In the genomic region with DNA sequence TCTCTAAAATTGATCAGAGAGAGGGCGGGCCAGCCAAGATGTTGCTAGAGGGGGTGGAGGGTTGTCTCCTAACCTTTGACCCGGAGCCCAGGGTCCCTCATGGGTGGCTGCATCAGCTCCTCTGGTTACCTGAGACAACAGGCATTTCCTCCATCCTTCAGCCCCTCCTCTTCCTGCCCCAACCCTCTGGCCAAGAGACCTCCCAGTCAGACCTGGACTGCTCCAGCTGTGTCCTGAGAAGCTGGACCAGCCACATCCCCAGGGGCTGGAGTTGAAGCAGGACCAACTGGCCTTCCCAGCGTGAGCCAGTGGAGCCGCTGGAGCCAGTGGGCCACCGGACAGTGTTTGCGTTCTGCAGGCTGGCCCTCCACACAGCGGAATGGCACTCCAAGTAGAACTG, we compare ENCODE assay signal across 8 mouse cellular contexts. TPM values are rescaled to one million over a fixed set of nuclear protein-coding genes. Genes with fewer than 3 reads are reported as not detected.
A peak's percentile ranks its signal among the peaks of the same experiment; 100 is the strongest.
DNase-seq lines count a peak whose midpoint lies in the region; ATAC-seq and TF ChIP-seq lines count a peak whose summit lies in the region.

A gene (plus strand): TSS at position 194 of the 400 bp plus-strand sequence.

- H3K4me1 ChIP-seq in hindbrain, postnatal 0 days (ENCODE audit: insufficient read depth, low read length), result peaks cover 14% of the 10 kb centered on the region
- H3K4me1 ChIP-seq in limb, embryonic 10.5 days, result peaks cover 53% of the 10 kb centered on the region
- H3K4me1 ChIP-seq in neural tube, embryonic 14.5 days (ENCODE audit: control insufficient read depth, insufficient read depth, low read length), result peaks cover 11% of the 10 kb centered on the region

- peak within 1 kb of the TSS; percentile 54 for H3K4me3 ChIP-seq in hindbrain, postnatal 0 days (ENCODE audit: low read length)
- H3K4me3 ChIP-seq in limb, embryonic 10.5 days, result peak within 1 kb of the TSS; percentile 73
- peak within 1 kb of the TSS; percentile 41 for H3K4me3 ChIP-seq in neural tube, embryonic 14.5 days (ENCODE audit: low read depth, low read length)

- no peaks in the 10 kb centered on the region for H3K36me3 ChIP-seq in hindbrain, postnatal 0 days (ENCODE audit: insufficient read depth, low read length)
- H3K36me3 ChIP-seq in limb, embryonic 10.5 days, result no peaks in the 10 kb centered on the region
- H3K36me3 ChIP-seq in neural tube, embryonic 14.5 days (ENCODE audit: control insufficient read depth, insufficient read depth, low read length), result no peaks in the 10 kb centered on the region

- no peak for TF ChIP-seq CTCF in hindbrain, postnatal 0 days (IDR thresholded peaks at IDR 0.05; ENCODE audit: low read depth)

- peak within 1 kb of the TSS; percentile 87 for H3K27ac ChIP-seq in hindbrain, postnatal 0 days
- peak within 1 kb of the TSS; percentile 87 for H3K27ac ChIP-seq in limb, embryonic 10.5 days
- no peak within 1 kb of the TSS for H3K27ac ChIP-seq in neural tube, embryonic 14.5 days (ENCODE audit: low read depth, low read length)

- no peaks in the 10 kb centered on the region for H3K27me3 ChIP-seq in hindbrain, postnatal 0 days (ENCODE audit: insufficient read depth, low read length)
- H3K27me3 ChIP-seq in limb, embryonic 10.5 days (ENCODE audit: low read depth, poor library complexity, severe bottlenecking), result peaks cover 36% of the 10 kb centered on the region
- H3K27me3 ChIP-seq in neural tube, embryonic 14.5 days (ENCODE audit: control insufficient read depth, insufficient read depth, low read length), result peaks cover 6% of the 10 kb centered on the region; the same call in 1 of the 2 replicates

- ATAC-seq in hindbrain, postnatal 0 days, result no peak
- no peak for ATAC-seq in neural tube, embryonic 14.5 days (ENCODE audit: low read depth)

- 71% methylated on average over 7 of the region's 7 CpGs for WGBS in hindbrain, postnatal 0 days
- WGBS in limb, embryonic 10.5 days, result 75% methylated on average over 7 of the region's 7 CpGs
- WGBS in neural tube, embryonic 14.5 days, result 84% methylated on average over 7 of the region's 7 CpGs

- no peak for DNase-seq in frontal cortex, adult 2 months (ENCODE audit: extremely low spot score in 1 of 2, low spot score in 1 of 2)
- no peak for DNase-seq in frontal cortex, postnatal 36 days (ENCODE audit: low spot score in 2 of 2)
- DNase-seq in adrenal gland, postnatal 14 days, result peak; percentile 78
- peak; percentile 78 for DNase-seq in gastrocnemius, postnatal 25 days
- DNase-seq in hindbrain, postnatal 0 days (ENCODE audit: low spot score), result no peak
- DNase-seq in limb, embryonic 10.5 days (ENCODE audit: low spot score), result no peak
- DNase-seq in spleen, adult 12 weeks (ENCODE audit: low spot score), result no peak

- H3K9me3 ChIP-seq in hindbrain, postnatal 0 days (ENCODE audit: low read length), result no peaks in the 10 kb centered on the region
- no peaks in the 10 kb centered on the region for H3K9me3 ChIP-seq in limb, embryonic 10.5 days (replicated peaks)
- no peaks in the 10 kb centered on the region for H3K9me3 ChIP-seq in neural tube, embryonic 14.5 days (ENCODE audit: control insufficient read depth, low read length)

- H3K9ac ChIP-seq in hindbrain, postnatal 0 days (replicated peaks; ENCODE audit: low read length), result peak within 1 kb of the TSS; percentile 72
- H3K9ac ChIP-seq in neural tube, embryonic 14.5 days (replicated peaks; ENCODE audit: low read depth, low read length), result peak within 1 kb of the TSS; percentile 61; the same call in 1 of the 2 replicates

- H3K4me2 ChIP-seq in hindbrain, postnatal 0 days (ENCODE audit: low read depth, low read length), result peak within 1 kb of the TSS; percentile 91
- H3K4me2 ChIP-seq in neural tube, embryonic 14.5 days (ENCODE audit: low read depth, low read length), result peak within 1 kb of the TSS; percentile 83

RNA-seq across cellular contexts. Expression of the gene that starts here (rescaled TPM):
- 15.8 and 19.3 TPM in 2 replicates for polyA plus RNA-seq in frontal cortex, adult 2 months (2012; rRNA removed)
- 148 and 155 TPM in 2 replicates for total RNA-seq in adrenal gland, postnatal 14 days (2021)
- total RNA-seq in gastrocnemius, postnatal 25 days (2021), result 10 to 100 TPM; 43.0 to 44.3 TPM
- total RNA-seq in hindbrain, postnatal 0 days (2014; rRNA removed), result 20.5 and 22.4 TPM in 2 replicates
- 9.3 and 9.5 TPM in 2 replicates for polyA plus RNA-seq in hindbrain, postnatal 0 days (2015; fragmentation: Nextera tagmentation; extraction: Ambion mirVana)
- polyA plus RNA-seq in limb, embryonic 10.5 days (2016; fragmentation: Nextera tagmentation; extraction: Ambion mirVana), result 19.7 and 20.2 TPM in 2 replicates
- 5.2 and 9.7 TPM in 2 replicates for polyA plus RNA-seq in neural tube, embryonic 14.5 days (2014; fragmentation: Nextera tagmentation; extraction: Ambion mirVana)

Comparison
In these comparisons a context has a peak if more than half of its experiments do, and no peak if none do; other contexts are left out.
1. DNase-seq: peak in adrenal gland, postnatal 14 days (single experiment) and gastrocnemius, postnatal 25 days (single experiment); none in frontal cortex, adult 2 months (0 of 2), frontal cortex, postnatal 36 days (0 of 2), hindbrain, postnatal 0 days (single experiment), limb, embryonic 10.5 days (single experiment) and spleen, adult 12 weeks (single experiment).
2. Peak in every context shown above with its lines, with median percentiles within 50 percentile points of each other: H3K4me3 ChIP-seq.